Comparison of ENCODE assay signal across 8 mouse cellular contexts in genomic region chr7:35035565-35035964, GRCm38 (mm10). TPM values are rescaled to one million over a fixed set of nuclear protein-coding genes. Genes with fewer than 3 reads are reported as not detected.
DNase-seq lines count a peak whose midpoint lies in the region; ATAC-seq and TF ChIP-seq lines count a peak whose summit lies in the region.

No protein-coding gene starts in this region.

- no peak for TF ChIP-seq POLR2A in small intestine, adult 2 months (IDR thresholded peaks at IDR 0.05; ENCODE audit: low read depth, low read length)

- no peak overlapping the region for H3K4me2 ChIP-seq in hindbrain, embryonic 13.5 days
- no peak overlapping the region for H3K4me2 ChIP-seq in neural tube, embryonic 12.5 days (replicated peaks)
- H3K4me2 ChIP-seq in liver, embryonic 11.5 days: no peak overlapping the region

- H3K27ac ChIP-seq in hindbrain, embryonic 13.5 days: peak overlapping the region; percentile 71
- no peak overlapping the region for H3K27ac ChIP-seq in hindbrain, embryonic 10.5 days
- 0 out of 2 replicates have a peak overlapping the region, but pooled peaks have one; percentile 27 for H3K27ac ChIP-seq in neural tube, embryonic 12.5 days
- H3K27ac ChIP-seq in liver, embryonic 11.5 days (ENCODE audit: low read depth, low read length): no peak overlapping the region
- peak overlapping the region; percentile 2; the same call in 1 of the 2 replicates for H3K27ac ChIP-seq in small intestine, adult 2 months (ENCODE audit: insufficient read depth, low read depth, low read length)

- peaks cover 37% of the 10 kb centered on the region for H3K4me1 ChIP-seq in hindbrain, embryonic 13.5 days (replicated peaks)
- peaks cover 15% of the 10 kb centered on the region; the same call in 1 of the 2 replicates for H3K4me1 ChIP-seq in hindbrain, embryonic 10.5 days (replicated peaks)
- peaks cover 21% of the 10 kb centered on the region for H3K4me1 ChIP-seq in neural tube, embryonic 12.5 days
- peaks cover 7% of the 10 kb centered on the region for H3K4me1 ChIP-seq in liver, embryonic 11.5 days (replicated peaks; ENCODE audit: control insufficient read depth, insufficient read depth, low read length)
- peaks cover 22% of the 10 kb centered on the region for H3K4me1 ChIP-seq in small intestine, adult 2 months (ENCODE audit: control insufficient read depth, insufficient read depth, insufficient read length, low read length)

- DNase-seq in hindbrain, embryonic 10.5 days (ENCODE audit: low spot score): no peak
- DNase-seq in neural tube, embryonic 10.5 days (ENCODE audit: extremely low spot score, low spot score): no peak
- DNase-seq in liver, embryonic 11.5 days (ENCODE audit: low spot score): no peak
- no peak for DNase-seq in urinary bladder, postnatal 36 days (ENCODE audit: low spot score in 2 of 2)
- DNase-seq in cerebellum, postnatal 10 days: no peak

- no peak for TF ChIP-seq CTCF in small intestine, adult 2 months (IDR thresholded peaks at IDR 0.05; ENCODE audit: extremely low read depth, insufficient read length, insufficient replicate concordance, low read depth, low read length)

- H3K4me3 ChIP-seq in hindbrain, embryonic 13.5 days: no peak overlapping the region
- H3K4me3 ChIP-seq in hindbrain, embryonic 10.5 days: no peak overlapping the region
- H3K4me3 ChIP-seq in neural tube, embryonic 12.5 days: no peak overlapping the region
- H3K4me3 ChIP-seq in liver, embryonic 11.5 days (ENCODE audit: low read depth, low read length): no peak overlapping the region
- no peak overlapping the region for H3K4me3 ChIP-seq in small intestine, adult 2 months (ENCODE audit: low read depth, low read length)

- 94% methylated on average over 4 of the region's 4 CpGs for WGBS in hindbrain, embryonic 13.5 days
- WGBS in hindbrain, embryonic 10.5 days: 77% methylated on average over 4 of the region's 4 CpGs
- 89% methylated on average over 4 of the region's 4 CpGs for WGBS in neural tube, embryonic 12.5 days
- 34% methylated on average over 4 of the region's 4 CpGs for WGBS in liver, embryonic 11.5 days
- WGBS in small intestine, adult 2 months: 47% methylated on average over 4 of the region's 4 CpGs

- peaks cover 27% of the 10 kb centered on the region for H3K36me3 ChIP-seq in hindbrain, embryonic 13.5 days
- H3K36me3 ChIP-seq in hindbrain, embryonic 10.5 days: peaks cover 69% of the 10 kb centered on the region
- H3K36me3 ChIP-seq in neural tube, embryonic 12.5 days: peaks cover 12% of the 10 kb centered on the region
- H3K36me3 ChIP-seq in liver, embryonic 11.5 days (ENCODE audit: control insufficient read depth, insufficient read depth, low read length): peaks cover 2% of the 10 kb centered on the region; the same call in 1 of the 2 replicates
- H3K36me3 ChIP-seq in small intestine, adult 2 months (ENCODE audit: control insufficient read depth, insufficient read depth, low read length): peaks cover 48% of the 10 kb centered on the region

- H3K9me3 ChIP-seq in hindbrain, embryonic 13.5 days: no peaks in the 10 kb centered on the region
- H3K9me3 ChIP-seq in hindbrain, embryonic 10.5 days: no peaks in the 10 kb centered on the region
- no peaks in the 10 kb centered on the region for H3K9me3 ChIP-seq in neural tube, embryonic 12.5 days
- no peaks in the 10 kb centered on the region for H3K9me3 ChIP-seq in liver, embryonic 11.5 days (ENCODE audit: control insufficient read depth, low read length)

- no peak for ATAC-seq in hindbrain, embryonic 13.5 days (ENCODE audit: low FRiP score)
- ATAC-seq in neural tube, embryonic 12.5 days (ENCODE audit: low FRiP score, low read depth): no peak
- ATAC-seq in liver, embryonic 11.5 days (replicated peaks; ENCODE audit: low FRiP score): peak; percentile 62

- no peaks in the 10 kb centered on the region for H3K27me3 ChIP-seq in hindbrain, embryonic 13.5 days
- no peaks in the 10 kb centered on the region for H3K27me3 ChIP-seq in hindbrain, embryonic 10.5 days (ENCODE audit: insufficient read depth, poor library complexity, severe bottlenecking)
- H3K27me3 ChIP-seq in neural tube, embryonic 12.5 days (replicated peaks): no peaks in the 10 kb centered on the region
- no peaks in the 10 kb centered on the region for H3K27me3 ChIP-seq in liver, embryonic 11.5 days (replicated peaks; ENCODE audit: control insufficient read depth, insufficient read depth, low read length)
- H3K27me3 ChIP-seq in small intestine, adult 2 months (ENCODE audit: control insufficient read depth, insufficient read depth, low read length): no peaks in the 10 kb centered on the region

- H3K9ac ChIP-seq in hindbrain, embryonic 13.5 days: no peak overlapping the region
- no peak overlapping the region for H3K9ac ChIP-seq in neural tube, embryonic 12.5 days
- H3K9ac ChIP-seq in liver, embryonic 11.5 days (ENCODE audit: low read depth, low read length): 0 out of 2 replicates have a peak overlapping the region, but pooled peaks have one; percentile 30

RNA-seq across cellular contexts. Expression of gene Cebpg, which starts 20.8 kb away (rescaled TPM):
- polyA plus RNA-seq in hindbrain, embryonic 13.5 days (2015; fragmentation: Nextera tagmentation; extraction: Ambion mirVana): 38.6 and 41.4 TPM in 2 replicates
- polyA plus RNA-seq in hindbrain, embryonic 10.5 days (2016; fragmentation: Nextera tagmentation; extraction: Ambion mirVana): 36.5 and 44.6 TPM in 2 replicates
- polyA plus RNA-seq in neural tube, embryonic 12.5 days (2016; fragmentation: Nextera tagmentation; extraction: Ambion mirVana): 48.4 and 50.9 TPM in 2 replicates
- 25.6 and 26.2 TPM in 2 replicates for polyA plus RNA-seq in liver, embryonic 11.5 days (2014; fragmentation: Nextera tagmentation; extraction: Ambion mirVana)
- 4.3 and 8.0 TPM in 2 replicates for polyA plus RNA-seq in small intestine, adult 2 months (2012; rRNA removed)

Comparison
In these comparisons a context has a peak if more than half of its experiments do, and no peak if none do; other contexts are left out.
1. H3K27ac ChIP-seq: peak in hindbrain, embryonic 13.5 days (single experiment), neural tube, embryonic 12.5 days (single experiment) and small intestine, adult 2 months (single experiment); none in hindbrain, embryonic 10.5 days (single experiment) and liver, embryonic 11.5 days (single experiment).